Mouse (Mus musculus) embryonic facial prominence, embryonic 11.5 days (tissue): ENCODE results near the gene Cdk8. TPM values are rescaled to one million over a fixed set of nuclear protein-coding genes. Genes with fewer than 3 reads are reported as not detected.

Experiments
- polyA plus RNA-seq: library from polyadenylated mRNA; unstranded; fragments of >200 nt; fragmentation: Nextera tagmentation; extraction: Ambion mirVana; gene quantifications from 2 replicates; pipeline ENCODE4 v1.2.1, GENCODE M21; 2014

The Cdk8 gene
- polyA plus RNA-seq, 1 experiment from 2014 or later: 39.0 TPM

Other genes starting within 250 kb of the Cdk8 start
- not detected in 2 replicates for gene Cyp3a25, start 221.6 kb upstream of the Cdk8 start, polyA plus RNA-seq
- gene Cyp3a59, start 152.0 kb upstream of the Cdk8 start, polyA plus RNA-seq: not detected in 2 replicates
- gene Gm5565, start 70.7 kb upstream of the Cdk8 start, polyA plus RNA-seq: not detected in 2 replicates
- gene Gm6309, start 60.5 kb upstream of the Cdk8 start, polyA plus RNA-seq: not detected in 2 replicates
- not detected in 2 replicates for gene 1700001J03Rik, start 45.9 kb upstream of the Cdk8 start, polyA plus RNA-seq
- gene Rnf6, start 9.7 kb upstream of the Cdk8 start, polyA plus RNA-seq: 23.7 and 29.2 TPM in 2 replicates
- 3.8 and 3.9 TPM in 2 replicates for gene Wasf3, start 153.8 kb downstream of the Cdk8 start, polyA plus RNA-seq